Mouse (Mus musculus) liver, adult 2 months (tissue): ENCODE results near the gene Trpv2. TPM values are rescaled to one million over a fixed set of nuclear protein-coding genes. Genes with fewer than 3 reads are reported as not detected.

Experiments used
- DNase-seq: peaks from one replicate; pipeline ENCODE4 v3.0.0-alpha.2; 2011; ENCODE audit warnings: low read depth, low spot score; ENCODE audit errors: extremely low read depth
- H3K27ac ChIP-seq: fragments of 200-500 bp; replicated peaks from 2 replicates; pipeline ENCODE4 v1.5.1; 2012; ENCODE audit warnings: low read depth, mild to moderate bottlenecking, control low read depth, inconsistent platforms, low read length; ENCODE audit not compliant: insufficient read depth
- H3K27me3 ChIP-seq: fragments of 200-500 bp; 2 replicates; pipeline ENCODE4 v1.6.1; 2012; ENCODE audit warnings: mild to moderate bottlenecking, moderate library complexity, low read length, inconsistent platforms; ENCODE audit not compliant: control insufficient read depth, insufficient read depth
- H3K36me3 ChIP-seq: fragments of 200-500 bp; 2 replicates; pipeline ENCODE4 v1.6.1; 2012; ENCODE audit warnings: low read length, inconsistent platforms; ENCODE audit not compliant: control insufficient read depth, insufficient read depth
- H3K4me1 ChIP-seq: fragments of 200-500 bp; 2 replicates; pipeline ENCODE4 v1.6.1; 2011; ENCODE audit warnings: low read length; ENCODE audit not compliant: control insufficient read depth, insufficient read depth
- H3K4me3 ChIP-seq: fragments of 200-500 bp; 2 replicates; pipeline ENCODE4 v1.5.1; 2011; ENCODE audit warnings: low read depth, mild to moderate bottlenecking, control low read depth, low read length, moderate library complexity; ENCODE audit not compliant: insufficient read depth
- H3K79me2 ChIP-seq: fragments of 200-500 bp; 2 replicates; pipeline ENCODE4 v1.6.1; 2012; ENCODE audit warnings: inconsistent platforms, mild to moderate bottlenecking, low read length, moderate library complexity; ENCODE audit not compliant: control insufficient read depth, insufficient read depth
- H3K9ac ChIP-seq: fragments of 200-500 bp; 2 replicates; pipeline ENCODE4 v1.6.1; 2012; ENCODE audit warnings: low read depth, mild to moderate bottlenecking, control low read depth, inconsistent platforms, low read length
- CTCF ChIP-seq: fragments of 200-500 bp; IDR thresholded peaks from 2 replicates; pipeline ENCODE4 v1.5.1; 2011; ENCODE audit warnings: low read depth, low read length, control low read depth
- POLR2A ChIP-seq: fragments of 200-500 bp; IDR thresholded peaks from 2 replicates; pipeline ENCODE4 v1.6.1; 2011; ENCODE audit warnings: low read length, control low read depth; ENCODE audit not compliant: insufficient read depth; ENCODE audit errors: extremely low read depth
- WGBS: fragments of 180-500 bp; shearing (Covaris S2); methylation state at CpG from one replicate; pipeline ENCODE4 v1.1.7; 2018; 5-methylcytosine and 5-hydroxymethylcytosine counted together
- polyA plus RNA-seq: library from polyadenylated mRNA; depleted of rRNA; stranded (reverse); fragments of >200 nt; gene quantifications from 2 replicates; pipeline ENCODE4 v1.2.3, GENCODE M21; 2012
- total RNA-seq: library from RNA; depleted of rRNA; stranded (reverse); fragments of >200 nt; gene quantifications from 2 replicates; pipeline ENCODE4 v1.2.3, GENCODE M21; 2014

The Trpv2 gene
- total and polyA plus RNA-seq, 2 experiments: 0.83 to 1.7 TPM

DNA sequence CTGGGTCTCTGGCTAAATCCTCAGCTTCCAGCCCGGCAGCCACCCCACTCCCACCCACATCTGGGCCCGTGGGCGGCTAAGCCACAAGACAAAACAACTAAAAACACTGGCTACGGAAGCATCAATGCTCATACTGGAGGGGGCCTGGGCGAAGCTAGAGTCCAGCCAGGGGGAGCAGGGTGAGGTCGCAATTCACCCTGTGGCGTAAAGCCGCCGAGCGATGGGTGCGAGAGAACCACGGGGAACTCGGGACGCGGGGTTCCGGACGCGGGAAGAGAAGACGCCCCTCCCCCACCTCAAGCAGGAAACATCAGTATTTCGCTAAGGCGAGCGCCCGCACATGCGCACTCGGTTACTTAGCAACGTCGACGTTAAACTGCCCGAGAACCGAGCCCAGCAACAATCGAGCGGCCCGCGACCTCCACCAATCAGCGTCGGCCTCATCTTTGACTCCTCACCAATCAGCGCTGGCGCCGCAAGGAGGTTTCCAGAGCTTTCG lies 23.5 kb upstream of the Trpv2 start, which contains the start of gene Ubb:
Gene Ubb (plus strand): TSS at position 445 of the 499 bp plus-strand sequence.
- Histone ChIP-seq H3K9ac (peak within 1 kb of the TSS; percentile 93), H3K27ac (peak within 1 kb of the TSS; percentile 99), H3K27me3 (no peaks in the 10 kb centered on the region), H3K4me1 (peaks cover 12% of the 10 kb centered on the region), H3K4me3 (peak within 1 kb of the TSS; percentile 85), H3K36me3 (peaks cover 14% of the 10 kb centered on the region), H3K79me2 (peaks cover 4% of the 10 kb centered on the region; the same call in 1 of the 2 replicates)
- under 1% methylated on average over 40 of the region's 40 CpGs for WGBS
- TF ChIP-seq CTCF (no peak), POLR2A (peak; percentile 91)
- peak; percentile 94 for DNase-seq

GRCm38 (mm10) chr11:62551226-62552119 lies 22.8 kb upstream of the Trpv2 start:
- Histone ChIP-seq H3K79me2 (peaks cover 4% of the 10 kb centered on the region; the same call in 1 of the 2 replicates), H3K9ac (peak overlapping the region; percentile 90), H3K4me3 (peak overlapping the region; percentile 85), H3K4me1 (peaks cover 12% of the 10 kb centered on the region), H3K27me3 (no peaks in the 10 kb centered on the region), H3K36me3 (peaks cover 14% of the 10 kb centered on the region), H3K27ac (peak overlapping the region; percentile 88)
- WGBS: 1% methylated on average over 58 of the region's 58 CpGs
- TF ChIP-seq CTCF (no peak), POLR2A (peak; percentile 98)
- peak; percentile 76 for DNase-seq

GRCm38 (mm10) chr11:62553186-62553585 lies 21.1 kb upstream of the Trpv2 start:
- H3K36me3 ChIP-seq: peaks cover 14% of the 10 kb centered on the region
- H3K27ac ChIP-seq: no peak overlapping the region
- TF ChIP-seq POLR2A (no peak), CTCF (no peak)
- WGBS: 6% methylated on average over 1 of the region's 1 CpGs
- H3K4me1 ChIP-seq: peaks cover 14% of the 10 kb centered on the region
- H3K27me3 ChIP-seq: no peaks in the 10 kb centered on the region
- H3K79me2 ChIP-seq: peaks cover 4% of the 10 kb centered on the region; the same call in 1 of the 2 replicates
- no peak overlapping the region for H3K9ac ChIP-seq
- no peak for DNase-seq
- peak overlapping the region; percentile 45; the same call in 1 of the 2 replicates for H3K4me3 ChIP-seq

DNA sequence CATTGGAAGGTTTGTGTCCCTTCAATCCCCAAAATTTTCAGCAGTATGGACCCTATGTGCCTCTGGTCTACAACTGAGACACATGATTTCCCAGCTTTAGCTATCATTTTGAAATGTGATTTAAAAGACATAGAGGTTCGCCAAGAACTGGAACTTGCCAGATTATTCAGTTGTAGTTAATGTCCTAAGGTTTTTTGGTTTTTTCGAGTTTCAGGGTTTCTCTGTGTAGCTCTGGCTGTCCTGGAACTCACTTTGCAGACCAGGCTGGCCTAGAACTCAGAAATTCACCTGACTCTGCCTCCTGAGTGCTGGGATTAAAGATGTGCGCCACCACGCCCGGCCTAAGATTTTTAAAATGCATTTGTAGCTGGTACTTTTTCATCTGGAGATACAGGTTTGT lies 20.7 kb upstream of the Trpv2 start:
- H3K4me3 ChIP-seq: peak overlapping the region; percentile 45; the same call in 1 of the 2 replicates
- peaks cover 14% of the 10 kb centered on the region for H3K36me3 ChIP-seq
- peaks cover 17% of the 10 kb centered on the region for H3K4me1 ChIP-seq
- no peak for DNase-seq
- no peak overlapping the region for H3K9ac ChIP-seq
- 70% methylated on average over 5 of the region's 5 CpGs for WGBS
- TF ChIP-seq CTCF (no peak), POLR2A (no peak)
- peaks cover 4% of the 10 kb centered on the region; the same call in 1 of the 2 replicates for H3K79me2 ChIP-seq
- no peaks in the 10 kb centered on the region for H3K27me3 ChIP-seq
- no peak overlapping the region for H3K27ac ChIP-seq

DNA sequence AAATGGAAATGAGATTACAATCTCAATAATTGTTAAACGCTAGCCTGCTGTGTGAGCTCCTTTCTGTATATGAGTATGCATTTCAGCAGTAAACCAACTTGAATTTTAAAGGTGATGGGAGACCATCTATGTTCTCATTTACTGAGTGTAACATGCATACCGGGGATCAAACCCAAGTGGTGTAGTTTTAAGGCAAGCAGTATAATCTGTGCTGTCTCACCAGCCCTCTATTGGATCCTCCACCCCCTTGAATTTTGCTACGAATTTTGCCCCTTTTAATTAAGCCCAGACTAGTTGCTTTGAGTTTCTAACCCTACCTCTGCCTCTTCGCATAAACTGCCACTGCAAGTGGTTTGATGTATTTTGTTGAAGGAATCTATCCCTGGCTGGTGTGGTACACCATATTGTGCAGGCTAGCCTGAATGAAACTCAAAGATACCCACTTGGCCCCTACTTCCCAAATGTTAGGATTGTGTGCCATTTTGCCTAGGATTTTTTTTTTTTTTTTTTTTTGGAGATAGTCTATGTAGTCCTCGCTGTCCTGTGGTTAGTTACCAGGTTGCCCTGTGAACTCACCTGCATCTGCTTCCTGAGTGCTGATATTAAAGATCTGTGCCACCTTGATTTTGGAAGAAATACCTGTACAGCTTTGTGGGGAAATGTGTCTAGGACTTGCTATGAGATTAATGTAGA lies 20.0 kb upstream of the Trpv2 start:
- Histone ChIP-seq H3K27me3 (no peaks in the 10 kb centered on the region), H3K27ac (no peak overlapping the region), H3K9ac (peak overlapping the region; percentile 10; the same call in 1 of the 2 replicates), H3K79me2 (peaks cover 4% of the 10 kb centered on the region; the same call in 1 of the 2 replicates), H3K4me1 (peaks cover 21% of the 10 kb centered on the region), H3K36me3 (peaks cover 14% of the 10 kb centered on the region), H3K4me3 (peak overlapping the region; percentile 19; the same call in 1 of the 2 replicates)
- DNase-seq: peak; percentile 23
- WGBS: 70% methylated on average over 5 of the region's 5 CpGs
- no peak for TF ChIP-seq CTCF
- no peak for TF ChIP-seq POLR2A
